Mouse (Mus musculus) hindlimb bud, embryonic 11.5 days (tissue): ENCODE data around the gene Mcpt8.
"Not testable (repeated sequence)": the region's sequence is repeated elsewhere in the genome, so short reads cannot be mapped to it uniquely, and the experiment has no call there.

Experiments
- DNase-seq: peaks from one replicate; pipeline ENCODE4 v3.0.0-alpha.2; 2012; ENCODE audit warnings: low read depth, low spot score; ENCODE audit errors: extremely low spot score

Mcpt8 gene

GRCm38 (mm10) chr14:56085167-56085566 lies at the start of gene Mcpt8:
Gene Mcpt8, minus strand, starts transcription at chr14:56085273.
- DNase-seq = no peak

- DNase-seq = not testable (repeated sequence)
Observed at GRCm38 (mm10) chr14:56133675-56134074, 48.6 kb upstream of the Mcpt8 start.

GRCm38 (mm10) chr14:56132508-56132907 lies 47.4 kb upstream of the Mcpt8 start, which contains the start of gene Gzmd:
Gene Gzmd, minus strand, starts transcription at chr14:56132608.
- DNase-seq = not testable (repeated sequence)

- DNase-seq = no peak
Observed at GRCm38 (mm10) chr14:56128341-56128740, 43.3 kb upstream of the Mcpt8 start.

- DNase-seq = no peak
Observed at GRCm38 (mm10) chr14:56123516-56123915, 38.4 kb upstream of the Mcpt8 start.

- DNase-seq = no peak
Observed at GRCm38 (mm10) chr14:56120525-56120924, 35.5 kb upstream of the Mcpt8 start, which contains the start of gene Gzme. Gene Gzme, minus strand, starts transcription at chr14:56120625.

DNA sequence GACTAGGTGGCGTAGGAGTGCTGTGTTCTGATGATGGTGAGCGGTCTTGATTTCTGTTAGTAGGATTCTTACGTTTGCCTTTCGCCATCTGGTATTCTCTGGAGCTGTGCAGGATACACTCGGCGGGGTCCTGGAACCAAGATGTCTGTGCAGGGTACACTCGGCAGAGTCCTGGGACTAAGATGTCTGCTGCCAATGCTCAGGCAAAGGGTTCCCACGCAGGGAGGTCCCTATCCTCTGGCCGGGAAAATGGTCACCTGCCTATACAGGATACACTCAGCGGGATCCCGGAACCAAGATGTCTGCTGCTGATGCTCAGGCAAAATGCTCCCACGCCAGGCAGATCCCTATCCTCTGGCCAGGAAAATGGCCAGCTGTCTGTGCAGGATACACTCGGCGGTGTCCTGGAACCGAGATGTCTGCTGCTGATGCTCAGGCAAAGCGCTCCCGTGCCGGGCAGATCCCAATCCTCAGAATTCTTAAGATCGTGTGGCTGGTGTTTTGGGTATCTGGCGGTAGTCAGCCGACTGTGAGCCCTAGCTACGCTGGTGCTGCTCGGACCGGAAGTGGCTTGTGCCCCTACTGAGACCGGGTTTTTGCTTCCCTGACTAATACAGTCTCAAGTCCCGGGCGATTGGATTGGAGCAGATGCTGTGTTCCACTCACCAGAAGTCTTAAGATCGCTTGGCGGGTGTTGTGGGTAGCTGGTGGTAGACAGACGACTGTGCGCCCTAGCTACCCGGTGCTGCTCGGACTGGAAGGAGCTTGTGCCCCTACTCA lies 30.6 kb upstream of the Mcpt8 start:
- DNase-seq = not testable (repeated sequence)

DNA sequence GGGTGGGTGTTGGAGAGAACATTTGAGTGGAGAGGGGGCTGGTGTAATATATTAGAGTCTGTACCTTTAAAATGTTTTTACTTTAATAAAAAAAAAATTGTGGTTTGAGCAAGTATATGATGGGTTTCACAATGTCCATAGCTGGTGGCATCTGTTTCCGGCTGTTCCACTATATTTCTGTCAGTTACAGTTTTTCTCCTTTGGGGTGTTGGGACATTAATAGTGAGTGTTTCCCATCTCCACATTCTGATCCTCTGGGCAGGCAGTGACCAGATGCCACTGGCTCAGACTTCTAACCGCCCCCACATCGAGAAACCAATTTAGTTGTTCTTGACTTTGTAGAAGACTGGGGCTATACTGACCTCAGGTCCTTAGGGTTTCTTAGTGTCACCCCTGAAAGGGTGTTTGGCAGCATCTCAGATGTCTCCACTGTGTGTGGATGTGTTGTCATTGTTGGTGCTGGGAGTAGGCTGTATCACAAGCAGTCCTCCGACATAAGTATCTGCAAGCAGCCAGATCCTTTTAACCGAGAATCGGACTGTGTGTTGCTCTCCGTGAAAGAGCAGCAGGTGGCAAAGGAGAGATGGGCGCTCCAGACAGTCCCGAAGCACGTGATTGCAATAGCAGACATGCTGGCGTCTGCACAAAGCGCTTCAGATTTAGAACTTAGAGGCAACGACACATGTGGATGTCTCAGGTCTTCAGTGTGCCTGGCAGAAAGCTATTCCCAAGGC lies 20.5 kb upstream of the Mcpt8 start:
- DNase-seq = no peak

DNA sequence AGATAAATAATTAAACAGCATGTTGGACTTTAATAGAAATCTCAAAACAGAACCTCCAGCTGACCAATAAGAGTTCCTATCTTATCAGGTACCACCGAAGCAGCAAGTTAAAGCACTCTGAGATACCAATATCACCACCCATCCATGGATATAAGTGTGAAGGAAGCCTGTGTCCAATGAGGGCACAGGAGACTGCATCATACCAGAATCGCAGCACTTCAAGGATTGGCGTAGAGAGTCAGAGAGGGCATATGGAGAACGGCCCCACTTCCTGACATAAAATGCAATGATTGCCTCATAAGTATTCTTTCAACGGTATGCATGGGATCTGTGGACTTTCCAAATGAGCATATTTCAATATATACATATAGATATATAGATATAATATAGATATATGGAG lies 19.9 kb upstream of the Mcpt8 start:
- DNase-seq = no peak

DNA sequence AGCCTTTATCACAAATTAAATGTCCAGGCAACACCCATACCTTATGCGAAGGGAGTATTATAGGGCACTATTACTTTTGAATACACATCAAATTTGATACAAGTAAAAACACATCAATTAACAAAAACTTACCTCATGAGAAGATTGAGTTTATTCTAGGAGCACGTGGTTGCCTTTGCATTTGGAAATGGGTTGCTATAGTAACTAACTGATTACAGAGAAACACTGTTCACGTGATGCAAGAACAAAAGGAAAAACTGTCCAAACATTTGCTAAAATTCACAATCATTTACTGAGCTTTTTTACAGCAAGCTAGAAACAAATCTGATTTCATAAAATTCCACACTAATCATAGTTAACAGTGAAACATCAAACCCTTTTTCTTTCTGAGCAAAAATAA lies 18.4 kb upstream of the Mcpt8 start:
- no peak for DNase-seq

GRCm38 (mm10) chr14:56102386-56102785 lies 17.3 kb upstream of the Mcpt8 start, which contains the start of gene Ctsg:
Gene Ctsg, minus strand, starts transcription at chr14:56102574.
- DNase-seq = no peak

- no peak for DNase-seq
Observed at GRCm38 (mm10) chr14:56098940-56099339, 13.9 kb upstream of the Mcpt8 start.

DNA sequence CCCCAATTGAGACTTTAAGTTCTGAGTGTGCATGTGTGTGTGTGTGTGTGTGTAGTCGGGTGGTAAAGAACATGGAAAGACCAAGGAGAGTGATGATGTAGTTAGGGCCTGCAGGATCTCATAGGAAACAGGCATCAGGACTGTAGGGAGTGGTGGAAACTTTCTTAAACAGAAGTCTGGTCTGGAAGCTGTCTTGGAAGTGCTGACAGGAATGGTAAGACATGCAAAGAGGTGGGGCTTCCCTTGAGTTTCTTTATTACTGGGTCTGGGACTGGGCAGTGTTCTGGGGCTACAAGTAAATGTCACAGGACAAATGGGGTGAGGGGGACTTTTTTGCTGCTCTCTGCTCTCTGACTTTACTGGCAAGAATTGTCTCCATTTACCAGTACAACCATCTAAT lies 12.5 kb upstream of the Mcpt8 start:
- no peak for DNase-seq

DNA sequence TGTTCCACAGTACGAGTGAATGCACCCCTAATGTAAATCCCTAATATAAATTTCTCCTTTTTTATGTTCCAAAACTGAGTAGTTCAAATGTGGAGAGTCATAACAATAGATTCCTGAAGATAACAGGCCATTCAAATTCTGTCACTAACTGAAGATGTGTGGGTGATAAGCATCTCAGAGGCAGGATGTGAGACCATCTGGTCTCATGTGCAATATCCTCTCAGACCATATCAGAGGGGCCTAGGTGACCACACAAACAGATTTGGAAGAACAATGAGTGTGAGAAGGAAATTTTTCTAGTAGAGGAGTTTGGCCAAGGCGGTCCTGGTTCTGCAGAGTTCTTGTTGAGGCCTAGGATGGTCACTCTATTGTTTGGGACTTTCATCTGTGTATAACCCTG lies 8.3 kb upstream of the Mcpt8 start:
- no peak for DNase-seq

DNA sequence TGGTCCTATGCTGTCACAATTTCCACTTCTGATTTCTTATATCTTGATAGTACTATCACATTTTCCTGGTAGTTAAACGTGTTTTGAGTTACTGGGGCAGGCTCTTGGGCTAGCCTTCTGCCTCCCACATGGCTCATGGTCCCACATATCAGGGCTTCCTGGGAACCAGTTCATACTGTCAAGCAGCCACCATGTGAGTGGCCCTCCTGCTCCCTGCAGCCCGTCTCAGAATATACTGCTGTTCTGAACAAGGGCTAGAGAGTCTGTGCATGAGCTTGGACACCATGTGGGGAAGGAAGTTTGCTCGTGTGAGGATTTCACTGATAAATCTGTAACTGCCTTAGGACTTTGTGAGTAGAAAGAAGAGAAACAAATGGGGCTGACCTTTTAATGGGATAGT lies 1.6 kb upstream of the Mcpt8 start:
- no peak for DNase-seq

DNA sequence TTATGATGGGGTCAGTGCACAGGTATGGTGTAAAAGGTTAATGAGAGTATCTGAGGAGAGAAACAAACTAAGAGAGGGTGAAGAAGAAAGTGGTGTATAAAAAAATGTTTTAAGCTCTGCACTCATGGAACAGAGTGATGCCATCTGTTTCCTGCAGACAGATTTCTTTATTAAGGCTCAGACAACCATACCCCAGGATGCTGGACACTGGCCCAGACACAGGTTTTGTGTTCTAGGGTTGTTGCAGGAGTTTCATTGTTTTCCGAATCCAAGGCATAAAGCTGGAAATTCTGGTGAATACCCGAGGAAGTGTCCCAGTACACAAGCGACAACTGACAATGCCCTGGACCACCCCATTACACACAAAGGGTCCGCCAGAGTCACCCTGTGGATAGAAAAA lies 3.1 kb downstream of the Mcpt8 start:
- no peak for DNase-seq

DNA sequence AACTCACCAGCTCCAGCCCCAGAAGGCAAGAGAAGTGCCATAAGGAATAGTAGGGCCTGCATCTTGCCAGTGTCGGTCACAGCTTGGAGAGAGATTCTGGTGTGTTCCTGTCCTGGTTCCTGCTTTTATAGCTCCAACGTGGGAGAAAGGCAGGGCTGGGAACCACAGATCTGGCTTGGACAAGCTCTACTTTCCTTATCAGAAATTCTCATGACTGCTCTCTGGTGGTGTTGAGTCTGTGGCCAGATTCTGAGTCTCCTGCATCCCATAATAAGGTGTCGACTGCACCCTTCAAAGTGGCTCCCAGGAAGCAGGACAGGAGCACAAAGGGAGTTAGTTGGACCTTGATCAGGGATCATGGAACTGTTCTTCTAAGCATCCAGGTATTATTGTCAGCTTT lies 22.9 kb downstream of the Mcpt8 start, which contains the start of gene Mcpt4:
TSS of gene Mcpt4 (minus strand) at position 101 of the 400 bp plus-strand sequence.
- DNase-seq = not testable (repeated sequence)

DNA sequence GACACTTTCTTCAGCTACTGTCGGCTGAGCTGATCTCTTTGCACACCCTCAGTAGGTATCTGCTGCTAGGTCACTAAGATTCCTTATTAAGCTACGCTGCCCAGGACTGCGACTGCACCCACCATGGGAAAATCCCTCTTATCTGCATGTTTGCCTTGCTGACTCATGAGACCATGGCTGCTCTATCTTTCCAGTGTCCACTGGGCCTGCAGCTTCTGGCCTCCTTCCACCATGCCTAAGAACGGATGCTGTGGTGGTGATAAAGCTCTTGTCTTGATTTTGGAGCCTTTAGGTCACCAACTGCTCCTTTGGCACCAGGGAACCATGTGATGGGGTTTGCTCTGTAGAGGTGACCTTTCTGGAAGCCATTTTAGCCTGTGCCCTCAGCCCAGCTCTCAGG lies 27.4 kb downstream of the Mcpt8 start:
- no peak for DNase-seq

GRCm38 (mm10) chr14:56055408-56055807 lies 29.7 kb downstream of the Mcpt8 start:
- DNase-seq = no peak

DNA sequence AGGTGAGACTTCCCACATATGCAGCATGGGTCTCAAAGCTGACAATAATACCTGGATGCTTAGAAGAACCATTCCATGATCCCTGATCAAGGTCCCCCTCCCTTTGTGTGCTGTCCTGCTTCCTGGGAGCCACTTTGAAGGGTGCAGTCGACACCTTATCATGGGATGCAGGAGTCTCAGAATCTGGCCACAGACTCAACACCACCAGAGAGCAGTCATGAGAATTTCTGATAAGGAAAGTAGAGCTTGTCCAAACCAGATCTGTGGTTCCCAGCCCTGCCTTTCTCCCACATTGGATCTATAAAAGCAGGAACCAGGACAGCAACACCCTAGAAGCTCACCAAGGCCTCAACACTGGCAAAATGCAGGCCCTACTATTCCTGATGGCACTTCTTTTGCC lies 43.3 kb downstream of the Mcpt8 start, which contains the start of gene Mcpt2:
TSS of gene Mcpt2 (plus strand) at position 250 of the 400 bp plus-strand sequence.
- DNase-seq = not testable (repeated sequence)

DNA sequence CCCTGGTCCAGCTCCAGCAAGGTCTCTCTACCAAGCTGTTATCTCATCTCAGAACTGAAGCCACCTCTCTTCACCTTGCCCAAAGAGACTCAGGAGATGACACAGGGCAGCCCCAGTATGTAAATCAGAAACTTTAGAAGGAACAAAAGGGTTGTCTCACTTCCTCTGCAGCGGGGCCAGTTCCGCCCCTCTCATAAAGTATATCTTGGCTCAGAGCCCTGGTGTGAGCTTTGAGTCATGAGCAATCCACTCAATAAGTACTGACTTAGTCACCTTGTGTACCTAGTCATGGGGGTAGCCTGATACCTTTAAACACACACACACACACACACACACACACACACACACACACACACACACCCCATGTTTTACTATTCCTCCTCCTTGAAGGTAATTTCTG lies 50.6 kb downstream of the Mcpt8 start:
- DNase-seq = no peak
